Mouse (Mus musculus): ENCODE measurements at regions not wholly inside any gene's neighbourhood (a gene's known extent, or its start where the extent isn't known, plus 50 kb on each side); places are given as distances from the start of the nearest gene placed in this dataset.

GRCm38 (mm10) chr1:137618231-137618630 lies 557.3 kb downstream of the Ptprc start:
- no peak for DNase-seq

DNA sequence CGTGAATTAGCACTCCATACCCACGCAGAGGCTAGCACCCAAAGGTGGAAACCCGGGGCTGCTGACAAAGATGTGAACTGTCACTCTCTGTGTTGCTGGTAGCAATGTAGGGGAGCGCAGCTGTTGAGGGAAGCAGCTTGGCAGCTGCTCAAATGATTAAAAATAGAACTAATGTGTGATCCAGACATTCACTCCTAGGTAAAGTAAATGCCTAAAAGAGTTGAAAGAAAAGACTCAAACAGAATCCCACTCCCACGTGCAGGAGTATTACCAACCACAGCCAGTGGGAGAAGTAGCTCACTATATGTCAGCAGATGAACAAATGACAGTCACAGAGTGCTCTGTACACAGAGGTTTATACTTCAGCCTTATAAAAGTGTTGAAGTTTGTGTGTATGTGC lies 558.0 kb downstream of the Ptprc start:
- no peak for DNase-seq

DNA sequence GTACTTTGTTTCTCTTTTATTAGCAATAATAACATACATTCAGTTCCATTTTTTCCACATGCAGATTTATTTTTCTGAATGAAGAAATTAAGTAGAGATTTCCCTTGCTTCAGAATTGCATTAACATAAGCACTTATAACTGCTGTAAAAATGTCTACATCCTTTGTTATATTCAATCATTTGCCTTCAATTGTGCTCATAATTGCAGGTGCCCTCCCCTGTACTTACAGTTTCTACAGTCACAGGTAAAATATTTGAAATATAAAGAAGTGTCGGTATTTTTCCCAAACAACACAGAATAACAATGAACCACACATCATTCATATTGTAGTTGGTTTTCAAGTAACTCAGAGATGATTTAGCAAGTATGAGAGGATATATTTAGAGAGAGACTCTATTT lies 568.8 kb downstream of the Ptprc start:
- no peak for DNase-seq

DNA sequence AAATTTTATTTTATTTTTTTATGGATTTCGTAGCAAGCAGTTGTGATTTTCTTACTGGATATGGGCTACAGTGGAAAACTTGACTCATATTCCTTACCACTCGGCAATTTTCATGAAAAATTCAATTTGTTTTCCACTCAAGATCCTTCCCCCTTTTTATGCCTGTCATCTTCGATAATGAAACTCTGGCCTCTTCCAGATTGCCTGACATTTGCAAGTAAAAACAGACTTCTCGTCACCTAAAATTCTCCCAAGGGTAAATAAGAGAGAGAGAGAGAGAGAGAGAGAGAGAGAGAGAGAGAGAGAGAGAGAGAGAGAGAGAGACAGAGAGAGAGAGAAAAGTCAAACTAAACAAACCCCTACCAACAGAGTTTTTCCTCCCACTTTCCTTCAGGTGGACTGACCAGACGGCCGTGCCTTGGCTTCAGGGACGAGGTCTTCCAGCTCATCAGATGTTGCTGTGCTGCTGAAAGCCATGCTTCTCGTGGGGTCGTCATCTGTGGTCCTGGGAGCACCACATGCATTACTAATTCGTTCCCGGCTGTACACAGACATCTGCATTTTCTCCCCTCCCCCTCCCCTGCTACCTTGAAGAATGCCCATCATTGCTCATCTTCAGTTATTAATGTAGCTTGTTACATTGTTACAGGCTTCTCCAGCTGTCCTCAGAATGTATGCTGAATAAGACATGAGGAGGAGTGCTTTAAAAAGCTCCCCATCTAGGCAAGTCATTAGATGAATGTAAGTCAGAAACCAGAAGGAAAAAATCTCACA lies 569.4 kb downstream of the Ptprc start:
- DNase-seq: no peak

DNA sequence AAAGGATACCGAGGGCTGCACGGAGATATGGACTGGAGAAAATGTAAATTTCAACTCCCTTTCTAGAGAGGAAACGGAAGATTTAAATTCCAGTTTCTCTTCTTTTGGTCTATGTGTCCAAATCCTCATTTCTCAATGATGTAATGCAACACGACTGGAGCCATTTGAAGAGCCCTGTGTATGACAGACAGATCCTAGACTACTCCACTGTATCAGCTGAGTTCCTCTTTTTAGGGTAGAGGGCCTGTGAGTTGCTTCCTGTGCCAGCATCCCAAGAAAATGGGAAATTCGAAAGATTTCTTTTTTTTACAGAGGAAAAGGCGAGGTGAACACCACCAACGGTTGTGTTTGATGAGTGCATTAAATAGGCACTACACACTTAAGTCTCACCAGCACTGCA lies 581.8 kb downstream of the Ptprc start:
- no peak for DNase-seq

DNA sequence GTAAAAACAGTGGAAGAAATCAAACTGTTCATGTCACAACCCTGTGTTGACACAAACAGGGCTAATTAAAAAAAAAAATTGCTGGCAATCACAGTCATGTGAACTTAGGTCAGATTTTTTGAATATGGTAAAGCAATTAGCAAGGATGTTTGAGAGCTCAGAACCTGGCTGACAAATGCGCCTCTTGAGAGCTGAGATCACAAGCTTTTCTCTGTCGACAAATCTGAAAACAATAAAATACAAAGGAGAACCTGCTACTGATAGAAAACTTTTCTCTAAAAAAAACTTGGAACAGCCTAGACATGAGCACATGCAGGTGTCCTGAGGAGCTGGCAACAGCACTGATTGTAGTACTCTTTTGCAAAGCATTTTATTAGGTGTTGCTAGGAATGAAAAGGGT lies 583.6 kb downstream of the Ptprc start:
- DNase-seq: no peak

- DNase-seq: peak; percentile 45
Measured at GRCm38 (mm10) chr1:137591295-137591694, 584.2 kb downstream of the Ptprc start.

DNA sequence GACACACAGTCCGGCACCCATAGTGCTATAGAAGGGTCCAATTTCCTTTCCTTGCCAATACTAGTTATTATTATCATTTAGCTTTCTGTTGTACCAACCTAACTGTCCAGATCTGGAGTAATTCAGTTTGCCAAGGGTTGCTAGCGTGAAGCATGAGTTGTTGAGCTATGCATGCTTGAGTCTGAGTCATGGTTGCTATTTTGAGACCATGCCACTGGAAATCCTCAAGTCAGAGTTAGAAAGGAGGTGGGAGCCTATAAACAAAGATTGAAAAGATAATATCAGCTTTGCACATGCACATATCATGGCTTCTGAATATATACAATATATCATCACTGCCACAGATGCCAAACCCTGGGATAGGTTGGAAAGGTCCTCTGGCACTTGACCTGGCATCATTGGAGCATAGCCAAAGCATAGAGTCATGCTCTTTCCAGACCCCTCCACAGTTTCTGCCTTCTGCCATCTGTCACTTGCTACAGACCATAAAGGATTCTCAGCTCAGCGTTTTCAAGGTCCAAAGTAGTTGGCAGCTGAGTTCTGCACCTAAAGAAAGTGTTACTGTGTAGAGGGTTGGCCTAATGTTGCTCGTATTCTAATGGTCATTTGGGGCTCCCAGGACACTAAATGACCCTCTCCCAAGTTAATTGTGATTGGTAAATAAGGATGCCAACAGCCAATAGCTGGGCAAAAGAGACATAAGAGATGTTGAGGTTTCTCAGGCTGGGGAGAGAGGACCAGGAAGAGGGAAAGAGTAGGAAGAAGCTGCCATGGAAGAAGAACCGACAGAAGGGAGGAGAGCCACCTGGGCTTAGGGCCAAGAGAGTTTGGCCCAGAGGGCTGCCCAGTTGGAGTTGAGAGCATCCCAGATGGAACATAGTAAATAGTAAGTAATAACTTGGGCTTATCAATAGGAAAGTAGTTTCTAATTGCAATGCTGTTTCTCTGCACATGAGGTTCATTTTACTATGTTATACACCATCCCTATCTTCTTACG lies 586.9 kb downstream of the Ptprc start:
- DNase-seq: no peak

DNA sequence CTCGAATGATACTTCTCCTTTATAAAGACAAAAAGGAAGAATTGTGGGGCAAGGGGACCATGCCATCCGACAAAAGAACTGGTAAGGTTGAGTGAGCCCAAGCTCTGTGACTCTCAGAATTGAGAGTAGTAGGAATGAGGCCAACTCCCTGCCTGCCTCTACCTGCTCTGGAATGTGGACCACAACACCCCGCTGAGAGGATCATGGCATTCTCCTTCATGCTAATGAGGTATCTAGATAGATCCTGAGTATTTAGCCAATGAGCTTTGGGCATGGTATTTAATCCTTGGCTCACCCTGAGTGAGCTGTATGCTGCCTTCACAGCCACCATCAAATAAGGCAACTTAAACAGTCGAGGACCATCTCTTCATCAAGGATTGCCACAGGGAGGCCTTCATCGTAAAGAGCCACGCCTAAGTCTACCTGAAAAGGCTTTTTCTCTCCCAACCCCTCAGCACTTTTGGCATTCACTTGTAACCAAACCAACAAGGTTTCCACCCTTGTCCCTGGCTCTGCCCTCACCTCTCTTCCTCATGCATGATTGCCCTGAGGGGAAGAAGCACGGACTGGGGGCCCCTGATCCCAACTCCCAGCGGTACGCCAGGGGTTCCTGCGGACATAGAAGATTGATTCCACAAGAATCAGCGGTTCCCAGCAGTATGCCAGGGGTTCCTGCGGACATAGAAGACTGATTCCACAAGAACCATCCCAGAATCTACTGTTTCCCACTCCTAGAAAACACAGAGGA lies 587.9 kb downstream of the Ptprc start:
- no peak for DNase-seq

GRCm38 (mm10) chr1:137584696-137585095 lies 590.8 kb downstream of the Ptprc start:
- DNase-seq: no peak

DNA sequence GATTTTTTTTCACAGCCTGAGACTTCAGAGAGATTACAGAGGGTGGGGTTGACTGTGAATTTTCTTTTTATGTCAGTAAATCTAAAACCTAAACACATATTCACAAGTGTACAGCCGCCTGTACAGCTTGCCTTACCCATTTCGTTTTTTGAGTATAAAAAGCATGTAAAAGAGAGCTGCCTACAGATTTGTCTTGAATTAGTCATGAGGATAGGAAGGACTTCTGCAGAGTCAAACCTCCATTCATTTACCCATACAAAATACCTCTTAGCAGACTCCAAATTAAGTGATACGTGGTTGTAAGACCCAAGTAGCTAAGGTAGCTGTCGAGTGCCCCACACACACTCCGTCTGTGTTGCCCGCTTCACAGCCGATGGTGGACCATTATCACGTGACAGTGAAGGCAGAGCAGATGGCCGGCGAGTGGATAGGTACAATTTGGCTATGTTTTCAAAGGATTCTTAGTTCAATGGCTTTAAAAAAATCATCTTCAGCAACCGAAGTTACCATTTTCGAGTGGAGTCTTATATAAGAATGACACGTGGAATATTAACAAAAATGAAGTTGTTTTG lies 591.3 kb downstream of the Ptprc start:
- DNase-seq: no peak

GRCm38 (mm10) chr1:137577639-137578038 lies 597.9 kb downstream of the Ptprc start:
- DNase-seq: no peak

GRCm38 (mm10) chr1:137576174-137576573 lies 599.3 kb downstream of the Ptprc start:
- peak; percentile 59 for DNase-seq

GRCm38 (mm10) chr1:137575380-137575779 lies 600.1 kb downstream of the Ptprc start:
- DNase-seq: no peak

- peak; percentile 56 for DNase-seq
Measured at GRCm38 (mm10) chr1:137571905-137572865, 603.3 kb downstream of the Ptprc start.

GRCm38 (mm10) chr1:137571190-137571904 lies 604.2 kb downstream of the Ptprc start:
- no peak for DNase-seq

GRCm38 (mm10) chr1:137567526-137567925 lies 607.3 kb upstream of the Nr5a2 start:
- no peak for DNase-seq

GRCm38 (mm10) chr1:137565573-137566048 lies 605.4 kb upstream of the Nr5a2 start:
- DNase-seq: no peak

DNA sequence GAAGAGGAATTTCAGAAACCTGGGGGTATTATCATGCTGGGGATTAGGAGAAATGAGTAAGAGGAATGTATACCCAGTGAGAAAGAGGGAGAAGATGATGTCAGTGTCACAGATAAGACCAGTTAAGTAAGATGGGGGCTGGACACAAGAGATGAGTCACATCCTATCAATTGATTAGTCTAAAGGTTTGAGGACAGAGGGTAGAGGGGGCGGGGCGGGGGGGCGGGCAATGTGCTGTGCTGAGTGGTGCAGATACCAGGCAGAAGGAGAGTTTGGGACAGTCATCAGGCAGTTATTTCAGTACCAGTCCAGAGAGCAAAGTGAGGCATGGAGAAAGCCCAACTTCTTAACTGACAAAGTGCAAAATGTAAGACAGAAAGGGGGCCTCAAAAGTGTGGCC lies 601.4 kb upstream of the Nr5a2 start:
- no peak for DNase-seq

DNA sequence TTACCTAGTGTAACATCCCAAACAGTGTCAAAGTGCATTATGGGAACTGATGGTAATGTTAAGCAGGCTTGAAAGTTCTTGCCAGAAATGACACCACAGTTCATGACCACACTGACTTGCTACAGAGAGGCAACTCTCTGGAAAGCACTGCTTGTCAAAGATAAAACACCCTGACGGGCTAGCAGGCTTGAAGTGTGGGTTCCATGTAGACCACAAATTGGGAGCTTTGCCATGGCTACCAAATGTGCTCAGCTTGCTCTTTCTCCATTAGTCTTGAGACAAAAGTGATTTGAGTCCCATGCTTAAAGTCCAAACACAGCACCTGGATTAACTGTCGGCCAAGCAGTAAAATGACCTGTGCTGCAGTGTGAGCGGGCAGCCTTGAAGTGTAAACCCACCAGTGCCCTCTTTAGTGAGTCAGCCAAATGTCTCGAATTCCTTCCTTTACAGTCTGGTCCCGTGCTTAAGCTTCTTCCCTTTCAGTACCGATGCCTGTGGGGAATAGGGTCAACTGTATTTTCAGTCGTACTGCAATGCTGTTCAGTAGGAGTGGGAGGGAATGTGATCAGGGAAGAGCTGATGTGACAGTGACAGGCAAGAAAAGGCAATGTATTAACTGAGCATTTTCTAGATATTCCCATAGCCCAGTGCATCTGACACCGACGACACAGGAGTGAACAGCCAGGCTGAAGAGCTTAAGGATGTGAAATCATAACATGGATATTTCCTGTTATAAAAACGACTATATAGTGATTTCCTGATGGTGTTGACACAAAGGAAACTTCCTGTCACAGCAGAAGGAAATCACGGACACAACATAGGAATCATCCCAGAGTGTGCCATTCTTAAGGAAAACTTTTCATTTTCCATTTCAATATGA lies 600.4 kb upstream of the Nr5a2 start:
- no peak for DNase-seq
